Mouse (Mus musculus) olfactory bulb, adult 2 months (tissue): ENCODE results near the gene Med27.

Experiments
- CTCF ChIP-seq: fragments of 200-500 bp; IDR thresholded peaks from 2 replicates; pipeline ENCODE4 v1.5.1; 2012; ENCODE audit warnings: low read depth, mild to moderate bottlenecking, low read length, moderate library complexity; ENCODE audit not compliant: insufficient read depth
- POLR2A ChIP-seq: fragments of 200-500 bp; IDR thresholded peaks from 2 replicates; pipeline ENCODE4 v1.6.1; 2012; ENCODE audit warnings: mild to moderate bottlenecking, low read depth, low read length, moderate library complexity; ENCODE audit not compliant: insufficient read depth

GRCm38 (mm10) chr2:29495271-29495670 lies 148.7 kb downstream of the Med27 start:
- TF ChIP-seq CTCF: no peak
- TF ChIP-seq POLR2A: no peak
